Mouse (Mus musculus): ENCODE results near the gene Gm13212. TPM values are rescaled to one million over a fixed set of nuclear protein-coding genes. Genes with fewer than 3 reads are reported as not detected.
"Not testable (repeated sequence)": the region's sequence is repeated elsewhere in the genome, so short reads cannot be mapped to it uniquely, and the experiment has no call there.

The Gm13212 gene
- total RNA-seq (2014; rRNA removed; ENCODE audit: low replicate concordance) (1.9 and 2.4 TPM in 2 replicates), polyA plus RNA-seq (2015; fragmentation: Nextera tagmentation; extraction: Ambion mirVana) (5.0 and 5.3 TPM in 2 replicates)

GRCm38 (mm10) chr4:145585078-145585477, at the start of gene Gm13212:
Gm13212 (plus strand) TSS chr4:145585166.
- H3K9me3 ChIP-seq (replicated peaks; ENCODE audit: control insufficient read depth, low read length); H3K4me1 ChIP-seq (ENCODE audit: control insufficient read depth, insufficient read depth); H3K27me3 ChIP-seq (ENCODE audit: control insufficient read depth, insufficient read depth, low read length); H3K36me3 ChIP-seq (replicated peaks; ENCODE audit: control insufficient read depth, insufficient read depth, low read length); H3K9ac ChIP-seq (replicated peaks; ENCODE audit: low read depth, low read length); ATAC-seq (ENCODE audit: insufficient read depth, low read depth): not testable (repeated sequence)
- whole genome bisulfite sequencing: 14% methylated on average over 11 of the region's 11 CpGs
- DNase-seq (ENCODE audit: low spot score): peak; percentile 18
- H3K27ac ChIP-seq (ENCODE audit: low read depth): peak within 1 kb of the TSS; percentile 34; the same call in 1 of the 2 replicates
- peak within 1 kb of the TSS; percentile 39 for H3K4me3 ChIP-seq (ENCODE audit: low read depth, low read length)
- H3K4me2 ChIP-seq (ENCODE audit: low read depth, low read length): peak within 1 kb of the TSS; percentile 48

- not testable (repeated sequence) for ATAC-seq (ENCODE audit: insufficient read depth, low read depth); H3K27ac ChIP-seq (ENCODE audit: low read depth); H3K9ac ChIP-seq (replicated peaks; ENCODE audit: low read depth, low read length); DNase-seq (ENCODE audit: low spot score); H3K4me3 ChIP-seq (ENCODE audit: low read depth, low read length); H3K9me3 ChIP-seq (replicated peaks; ENCODE audit: control insufficient read depth, low read length); H3K4me1 ChIP-seq (ENCODE audit: control insufficient read depth, insufficient read depth); H3K36me3 ChIP-seq (replicated peaks; ENCODE audit: control insufficient read depth, insufficient read depth, low read length); H3K27me3 ChIP-seq (ENCODE audit: control insufficient read depth, insufficient read depth, low read length); H3K4me2 ChIP-seq (ENCODE audit: low read depth, low read length)
- 62% methylated on average over 5 of the region's 5 CpGs for WGBS
These were observed 41.1 kb upstream of the Gm13212 start for GRCm38 (mm10) chr4:145543861-145544260.

GRCm38 (mm10) chr4:145545106-145545505, 39.9 kb upstream of the Gm13212 start:
- not testable (repeated sequence) for H3K9ac ChIP-seq (replicated peaks; ENCODE audit: low read depth, low read length); H3K27me3 ChIP-seq (ENCODE audit: control insufficient read depth, insufficient read depth, low read length); DNase-seq (ENCODE audit: low spot score); H3K36me3 ChIP-seq (replicated peaks; ENCODE audit: control insufficient read depth, insufficient read depth, low read length); H3K4me2 ChIP-seq (ENCODE audit: low read depth, low read length); ATAC-seq (ENCODE audit: insufficient read depth, low read depth); H3K4me3 ChIP-seq (ENCODE audit: low read depth, low read length); H3K4me1 ChIP-seq (ENCODE audit: control insufficient read depth, insufficient read depth); H3K27ac ChIP-seq (ENCODE audit: low read depth)
- 0 out of 2 replicates have a peak, but pooled peaks cover 11% of the 10 kb centered on the region for H3K9me3 ChIP-seq (replicated peaks; ENCODE audit: control insufficient read depth, low read length)
- WGBS: 22% methylated on average over 2 of the region's 2 CpGs

GRCm38 (mm10) chr4:145545734-145546349, 39.1 kb upstream of the Gm13212 start:
- not testable (repeated sequence) for H3K4me2 ChIP-seq (ENCODE audit: low read depth, low read length); H3K9ac ChIP-seq (replicated peaks; ENCODE audit: low read depth, low read length); ATAC-seq (ENCODE audit: insufficient read depth, low read depth); H3K4me1 ChIP-seq (ENCODE audit: control insufficient read depth, insufficient read depth); H3K4me3 ChIP-seq (ENCODE audit: low read depth, low read length); H3K27ac ChIP-seq (ENCODE audit: low read depth); DNase-seq (ENCODE audit: low spot score); H3K27me3 ChIP-seq (ENCODE audit: control insufficient read depth, insufficient read depth, low read length); H3K36me3 ChIP-seq (replicated peaks; ENCODE audit: control insufficient read depth, insufficient read depth, low read length)
- WGBS: 63% methylated on average over 6 of the region's 6 CpGs
- peaks cover 15% of the 10 kb centered on the region; the same call in 1 of the 2 replicates for H3K9me3 ChIP-seq (replicated peaks; ENCODE audit: control insufficient read depth, low read length)

- not testable (repeated sequence) for H3K27ac ChIP-seq (ENCODE audit: low read depth); H3K27me3 ChIP-seq (ENCODE audit: control insufficient read depth, insufficient read depth, low read length); ATAC-seq (ENCODE audit: insufficient read depth, low read depth); H3K4me1 ChIP-seq (ENCODE audit: control insufficient read depth, insufficient read depth); H3K36me3 ChIP-seq (replicated peaks; ENCODE audit: control insufficient read depth, insufficient read depth, low read length); H3K9ac ChIP-seq (replicated peaks; ENCODE audit: low read depth, low read length); H3K4me3 ChIP-seq (ENCODE audit: low read depth, low read length); H3K4me2 ChIP-seq (ENCODE audit: low read depth, low read length); DNase-seq (ENCODE audit: low spot score)
- peaks cover 12% of the 10 kb centered on the region; the same call in 1 of the 2 replicates for H3K9me3 ChIP-seq (replicated peaks; ENCODE audit: control insufficient read depth, low read length)
- 82% methylated on average over 3 of the region's 3 CpGs for WGBS
These were observed 38.5 kb upstream of the Gm13212 start for GRCm38 (mm10) chr4:145546477-145546876.

GRCm38 (mm10) chr4:145556680-145557079, 28.3 kb upstream of the Gm13212 start:
- no peaks in the 10 kb centered on the region for H3K27me3 ChIP-seq (ENCODE audit: control insufficient read depth, insufficient read depth, low read length)
- no peak overlapping the region for H3K27ac ChIP-seq (ENCODE audit: low read depth)
- 47% methylated on average over 1 of the region's 1 CpGs for WGBS
- no peak overlapping the region for H3K4me2 ChIP-seq (ENCODE audit: low read depth, low read length)
- no peak overlapping the region for H3K9ac ChIP-seq (replicated peaks; ENCODE audit: low read depth, low read length)
- TF ChIP-seq CTCF (IDR thresholded peaks at IDR 0.05; ENCODE audit: low read depth) (no peak), EP300 (IDR thresholded peaks at IDR 0.05; ENCODE audit: low read depth) (no peak)
- H3K4me3 ChIP-seq (ENCODE audit: low read depth, low read length): no peak overlapping the region
- no peaks in the 10 kb centered on the region for H3K36me3 ChIP-seq (replicated peaks; ENCODE audit: control insufficient read depth, insufficient read depth, low read length)
- no peak for ATAC-seq (ENCODE audit: insufficient read depth, low read depth)
- peaks cover 15% of the 10 kb centered on the region; the same call in 1 of the 2 replicates for H3K9me3 ChIP-seq (replicated peaks; ENCODE audit: control insufficient read depth, low read length)
- DNase-seq (ENCODE audit: low spot score): no peak
- no peaks in the 10 kb centered on the region for H3K4me1 ChIP-seq (ENCODE audit: control insufficient read depth, insufficient read depth)

Data from heart, postnatal 0 days (tissue).